Mouse (Mus musculus) thymus, adult 2 months (tissue): ENCODE results near the gene Olfr1324.

Experiments
- CTCF ChIP-seq: fragments of 200-500 bp; IDR thresholded peaks from 2 replicates; pipeline ENCODE4 v1.5.1; 2012; ENCODE audit warnings: mild to moderate bottlenecking, control low read depth, low read length, moderate library complexity, borderline replicate concordance; ENCODE audit not compliant: control insufficient read depth, poor library complexity, insufficient read depth; ENCODE audit errors: extremely low read depth
- POLR2A ChIP-seq: fragments of 200-500 bp; IDR thresholded peaks from 2 replicates; pipeline ENCODE4 v1.6.1; 2012; ENCODE audit warnings: mild to moderate bottlenecking, low read length, control low read depth, moderate library complexity; ENCODE audit not compliant: control insufficient read depth, poor library complexity, insufficient read depth; ENCODE audit errors: extremely low read depth

DNA sequence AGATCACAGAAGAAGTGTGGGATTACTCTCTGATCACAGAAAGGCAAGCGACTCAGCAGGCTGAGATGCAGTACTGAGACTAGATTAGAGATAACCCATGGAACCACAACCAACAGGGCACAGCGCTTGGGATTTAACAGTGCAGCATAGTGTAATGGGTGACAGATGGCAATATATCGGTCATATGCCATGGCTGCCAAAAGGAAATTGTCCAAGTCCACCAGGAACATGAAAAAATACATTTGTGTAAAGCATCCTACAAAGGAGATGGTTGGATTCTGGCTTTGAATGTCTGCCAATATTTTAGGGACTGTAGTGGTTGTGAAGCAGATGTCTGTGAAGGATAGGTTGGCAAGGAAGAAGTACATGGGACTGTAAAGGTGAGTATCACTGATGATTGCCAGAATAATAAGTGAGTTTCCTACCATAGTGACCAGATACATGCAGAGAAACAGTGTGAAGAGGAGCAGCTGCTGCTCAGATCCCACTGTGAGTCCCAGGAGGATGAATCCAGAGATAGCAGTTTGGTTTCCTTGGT, 2.3 kb downstream of the Olfr1324 start:
- no peak for TF ChIP-seq POLR2A
- TF ChIP-seq CTCF, result no peak
